Mouse (Mus musculus) CD8-positive naive resting alpha-beta T cell, adult 2 months (primary cell): Measurements from ENCODE around the gene Disp3.

ENCODE experiments used
- DNase-seq, 2 experiments: peaks; one replicate each; pipeline ENCODE4 v3.0.0; 2022; ENCODE audit warnings: low read depth in 2 of 2, low spot score in 2 of 2

Disp3 gene

DNA sequence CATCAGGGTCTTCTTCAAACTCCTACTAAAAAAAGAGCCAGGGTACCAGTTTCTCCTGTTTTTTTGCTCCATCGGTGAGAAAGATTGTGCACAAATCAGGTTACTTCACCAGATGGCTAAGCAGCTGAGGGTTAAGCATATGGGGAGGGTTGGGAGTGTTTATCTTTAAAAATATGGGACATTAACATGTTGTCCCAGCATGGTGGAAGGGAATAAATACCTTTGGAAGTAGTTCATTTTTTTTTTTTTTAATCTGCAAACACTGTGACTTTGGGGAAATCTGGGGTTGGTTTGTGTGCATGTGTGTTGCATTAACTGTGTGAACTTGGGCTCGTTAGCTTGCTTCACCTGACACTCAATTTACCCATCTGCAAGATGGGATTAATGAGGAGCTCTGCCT, 3.3 kb upstream of the Disp3 start:
- no peak for DNase-seq

DNA sequence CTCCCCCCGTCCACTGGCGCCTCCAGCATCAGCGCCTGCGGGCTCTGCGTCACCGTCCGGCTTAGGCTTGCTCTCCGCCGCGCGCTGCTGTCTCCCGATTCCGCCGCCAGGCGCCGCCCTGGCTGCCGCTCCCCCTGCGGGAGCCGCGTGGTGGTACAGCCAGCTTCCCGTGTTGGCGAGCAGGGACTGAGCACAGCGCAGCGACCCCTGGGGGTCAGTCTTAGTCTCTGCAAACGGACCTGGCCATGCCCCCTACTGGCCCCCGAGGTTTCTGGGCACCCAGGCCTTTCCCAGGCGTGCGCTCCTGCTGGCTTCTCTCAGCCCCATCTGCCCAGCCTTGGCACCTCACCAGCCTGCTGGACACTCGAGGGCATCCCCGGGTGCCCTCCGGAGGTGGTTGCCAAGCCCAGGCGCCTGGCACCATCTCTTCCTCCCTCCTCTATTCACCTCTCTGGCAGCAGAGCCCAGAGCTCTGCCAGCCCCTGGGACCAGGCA, 337 bp upstream of the Disp3 start:
- DNase-seq: peak in 1 of 2 experiments; percentile 8

DNA sequence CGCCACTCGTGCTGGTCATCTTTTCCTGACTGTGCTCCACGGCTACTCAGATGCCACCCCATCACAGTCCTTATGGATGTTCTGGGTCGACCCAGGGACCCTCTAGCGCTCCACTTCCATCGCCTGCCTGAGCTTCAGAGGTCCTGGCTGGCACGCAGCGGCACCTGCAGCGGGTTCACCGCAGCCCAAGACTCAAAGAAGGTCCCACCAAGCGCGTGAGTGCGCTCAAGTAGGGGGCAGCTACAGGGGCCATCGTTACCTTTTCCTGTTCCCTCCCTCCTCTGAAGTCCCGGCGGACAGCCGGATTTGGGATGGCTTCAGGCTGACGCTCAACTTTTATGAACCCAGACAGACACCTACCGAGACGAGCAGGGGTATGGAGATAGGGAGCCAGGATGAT, 724 bp downstream of the Disp3 start:
- DNase-seq: no peak

DNA sequence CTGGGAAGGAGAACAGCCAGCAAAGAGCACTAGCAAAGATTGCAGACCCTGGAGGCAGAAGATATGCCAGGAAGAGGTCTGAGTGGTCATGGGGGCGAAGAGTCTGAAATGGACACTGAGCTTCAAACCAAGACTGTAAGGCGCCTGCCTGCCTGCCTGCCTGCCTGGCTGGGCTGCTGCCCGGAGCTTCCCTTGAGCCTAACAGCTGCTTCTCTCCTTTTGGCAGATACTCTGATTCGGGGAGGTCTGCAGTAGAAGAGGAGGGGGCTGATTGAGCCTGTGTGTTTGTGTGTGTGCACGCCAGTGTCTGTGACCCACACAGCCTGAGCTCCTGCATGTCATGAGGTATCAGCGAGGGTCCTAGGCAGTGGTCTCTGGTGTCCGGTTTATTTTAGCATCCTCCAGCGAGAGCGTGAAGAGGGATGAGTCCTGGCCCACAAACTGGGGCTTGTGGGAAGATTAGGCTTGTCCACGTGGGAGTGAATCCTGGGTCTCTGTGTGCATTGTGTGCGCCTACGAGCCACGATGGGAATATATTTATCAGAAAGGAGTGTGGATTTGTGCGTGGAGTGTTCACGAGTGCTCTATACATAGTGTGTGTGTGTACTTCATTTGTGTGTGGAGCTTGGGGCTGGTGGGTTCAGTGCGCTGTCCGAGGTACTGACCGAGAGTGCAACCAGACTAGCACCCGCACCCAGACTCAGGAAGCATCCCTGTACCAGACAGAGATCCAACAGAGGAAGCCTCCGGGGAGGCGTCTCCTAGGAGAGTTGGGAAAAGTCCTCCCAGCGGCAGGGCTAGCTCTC, 1.3 kb downstream of the Disp3 start:
- no peak for DNase-seq

DNA sequence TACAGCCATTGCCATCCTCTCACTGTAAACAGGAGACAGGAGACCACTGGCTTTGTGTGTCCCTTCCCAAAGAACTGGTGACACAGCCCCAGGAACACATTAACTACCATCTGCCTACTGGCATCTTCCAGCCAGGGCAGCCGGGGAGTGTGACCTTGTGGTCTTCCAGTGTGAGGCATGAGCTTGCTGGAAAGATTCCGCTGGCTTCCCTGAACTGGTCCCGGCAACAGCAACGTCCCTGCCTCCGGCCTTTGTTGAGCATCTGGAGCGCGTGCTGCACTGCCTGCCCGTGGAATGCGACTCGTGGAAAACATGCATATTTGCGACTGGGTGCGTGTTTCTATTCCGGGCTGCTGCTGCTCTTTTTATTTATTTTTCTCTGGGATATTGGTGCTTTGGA, 3.5 kb downstream of the Disp3 start:
- no peak for DNase-seq

DNA sequence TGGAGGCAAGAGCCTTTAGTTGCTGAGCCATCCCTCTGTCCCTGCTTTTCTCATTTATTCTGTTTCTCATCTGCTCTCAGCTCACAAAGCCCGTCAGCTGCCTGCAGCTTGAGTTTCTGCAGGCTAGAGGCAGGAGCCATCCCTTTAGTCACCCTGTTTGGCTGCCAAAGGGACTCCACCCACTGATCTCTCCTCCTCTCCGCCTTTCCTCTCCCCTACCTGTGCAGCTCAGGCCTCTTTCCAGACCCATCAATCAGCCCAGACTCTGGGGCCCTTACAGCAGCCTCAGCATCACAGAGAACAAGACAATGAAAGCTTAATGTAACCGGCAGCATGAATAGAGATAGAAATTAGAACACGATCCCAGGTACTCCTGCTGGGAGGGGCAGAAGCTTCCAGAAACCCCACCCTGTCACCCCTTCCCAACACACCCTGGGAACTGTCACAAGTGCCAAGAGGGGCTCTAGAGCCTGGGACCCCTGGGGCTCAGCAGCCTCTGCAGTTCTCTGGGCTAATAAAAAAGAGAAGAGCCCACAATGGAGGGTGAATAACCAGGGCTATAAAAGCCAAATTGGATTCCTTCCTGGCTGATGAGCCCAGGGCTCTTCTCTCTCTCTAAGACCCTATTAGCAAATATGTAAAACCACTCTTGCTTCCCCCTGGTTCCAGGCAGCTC, 10.8 kb downstream of the Disp3 start:
- no peak for DNase-seq

DNA sequence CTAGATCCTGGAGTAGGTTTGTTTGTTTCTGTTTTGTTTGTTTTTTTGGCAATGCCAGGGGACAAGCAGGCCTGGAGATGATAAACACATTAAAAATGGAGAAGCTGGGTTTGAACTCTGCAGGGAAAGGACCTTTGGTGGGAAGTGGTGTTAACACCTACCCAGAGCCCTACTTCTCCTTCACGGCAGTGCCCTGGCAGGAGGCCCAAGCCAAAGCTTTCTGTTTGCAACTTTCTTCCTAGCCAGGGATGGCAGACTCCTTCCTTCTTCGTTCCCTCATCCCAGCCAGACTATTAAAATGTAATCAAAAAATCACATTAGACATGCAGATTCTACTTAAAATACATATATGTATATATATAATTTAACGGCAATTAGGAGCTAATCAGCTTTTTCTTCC, 13.1 kb downstream of the Disp3 start:
- no peak for DNase-seq

DNA sequence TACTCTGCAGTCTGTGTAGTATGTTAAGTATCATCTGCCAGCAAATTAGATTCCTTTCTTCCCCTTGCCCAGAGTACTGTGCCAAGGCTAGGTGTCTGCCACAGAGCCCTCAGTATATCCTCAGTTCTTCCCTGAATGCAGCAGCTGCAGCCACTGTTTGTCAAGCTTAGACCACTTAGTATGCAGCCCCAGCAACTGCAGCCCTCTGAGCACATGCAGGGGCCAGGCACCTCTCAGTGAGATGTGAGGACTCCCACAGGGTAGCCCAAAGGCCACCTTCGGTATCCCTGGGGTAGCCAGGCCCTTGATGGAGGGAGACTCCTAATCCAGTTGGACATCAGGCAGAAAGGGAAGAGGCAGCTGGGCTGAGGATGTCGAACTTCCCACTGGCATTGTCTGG, 14.5 kb downstream of the Disp3 start:
- no peak for DNase-seq

DNA sequence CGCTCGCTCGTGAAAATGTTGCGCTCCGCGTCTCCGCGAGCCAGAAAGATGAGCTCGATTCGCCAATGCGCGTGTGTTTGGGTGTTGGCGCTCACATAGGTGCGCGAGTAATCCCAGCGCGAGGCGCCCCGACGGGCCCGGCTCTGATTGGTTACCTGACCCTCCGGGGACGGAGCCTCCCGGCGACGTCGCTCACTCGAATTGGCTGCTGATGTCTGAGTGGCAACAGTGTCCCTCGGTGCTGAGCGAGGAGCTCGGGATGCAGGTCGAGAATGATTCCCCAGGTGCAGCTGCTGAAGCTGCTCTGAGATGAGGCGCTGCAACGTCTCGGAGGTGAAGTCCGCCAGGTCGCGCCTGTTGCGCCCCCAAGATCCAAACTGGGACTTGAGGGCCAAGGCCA, 16.1 kb downstream of the Disp3 start:
- no peak for DNase-seq

DNA sequence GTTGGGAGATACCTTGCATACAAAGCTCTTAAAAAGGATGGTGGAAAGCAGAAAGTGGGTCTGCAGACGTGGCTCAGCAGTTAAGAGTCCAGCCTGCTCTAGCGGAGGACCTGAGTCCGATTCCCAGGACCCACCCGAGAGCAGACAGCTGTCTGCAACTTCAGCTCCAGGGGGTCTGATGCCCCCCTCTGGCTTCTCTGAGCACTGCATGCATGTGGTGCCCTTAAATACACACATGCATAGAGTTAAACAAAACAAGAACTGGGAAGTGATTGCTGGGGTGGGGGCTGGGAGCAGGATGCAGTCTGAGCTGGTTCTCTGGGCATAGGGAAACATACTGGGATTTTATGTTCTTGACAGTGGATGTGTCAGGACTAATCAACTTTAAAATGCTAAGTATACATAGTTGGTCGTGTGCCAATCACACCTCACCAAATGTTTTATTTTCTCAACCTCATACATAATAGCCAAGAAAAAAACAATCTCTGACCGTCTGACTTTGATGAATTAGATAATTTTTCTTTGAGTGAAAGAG, 20.7 kb downstream of the Disp3 start:
- DNase-seq: no peak

DNA sequence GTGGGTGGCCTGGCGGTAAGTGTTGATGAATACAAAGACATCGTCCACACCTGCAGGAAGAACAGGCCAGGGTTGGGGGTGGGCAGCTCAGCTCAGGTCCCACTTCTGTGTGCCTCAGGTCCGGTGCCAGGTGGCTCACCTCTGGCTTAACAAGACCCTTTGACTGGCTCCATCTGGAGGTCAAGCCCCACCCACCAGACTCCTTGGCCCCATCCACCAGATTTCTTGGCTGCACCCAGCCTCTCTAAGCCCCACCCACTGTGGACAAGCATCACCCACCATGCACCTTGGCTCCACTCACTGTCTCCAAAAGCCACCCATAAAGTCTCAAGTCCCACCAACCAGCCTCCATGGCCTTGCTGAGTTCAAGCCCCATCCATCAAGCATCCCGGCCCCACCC, 27.8 kb downstream of the Disp3 start:
- DNase-seq: no peak

DNA sequence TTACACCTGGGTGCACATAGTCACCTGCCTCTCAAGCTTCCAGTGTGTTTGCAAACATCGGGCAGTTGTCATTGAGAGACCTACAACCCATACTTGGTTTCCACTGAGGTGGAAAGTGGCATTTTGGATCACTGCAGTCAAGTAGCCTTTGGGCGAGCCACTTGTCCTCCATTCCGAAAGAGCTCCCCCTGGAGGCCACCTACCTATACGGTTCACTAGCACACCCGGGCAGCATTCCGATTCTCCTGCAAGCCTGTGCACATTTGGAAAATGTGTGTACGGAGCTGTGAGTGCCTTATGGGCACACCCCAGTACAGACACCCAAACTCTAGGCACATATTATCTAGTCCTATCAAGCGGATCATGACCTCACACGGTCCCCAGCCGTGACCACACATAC, 38.4 kb downstream of the Disp3 start:
- no peak for DNase-seq

DNA sequence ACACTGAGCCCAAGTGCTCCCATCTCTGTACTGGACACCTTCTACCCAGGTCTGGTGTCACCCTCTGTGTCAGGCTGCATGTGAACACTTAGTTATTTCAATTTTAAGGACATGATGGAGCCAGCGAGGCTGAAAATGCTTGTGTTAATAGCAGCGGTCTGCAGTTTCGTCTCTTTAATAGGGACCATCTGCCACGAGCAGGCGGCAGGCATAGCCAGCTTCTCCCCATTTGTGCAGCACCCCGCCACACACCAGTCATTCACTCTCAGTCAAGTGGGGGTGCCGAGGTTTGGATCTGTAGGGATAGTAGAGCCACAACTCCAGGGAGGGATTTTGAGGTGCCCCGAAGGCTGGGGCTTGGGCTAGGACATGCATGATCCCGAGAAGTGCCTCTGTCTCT, 47.4 kb downstream of the Disp3 start:
- DNase-seq: no peak

DNA sequence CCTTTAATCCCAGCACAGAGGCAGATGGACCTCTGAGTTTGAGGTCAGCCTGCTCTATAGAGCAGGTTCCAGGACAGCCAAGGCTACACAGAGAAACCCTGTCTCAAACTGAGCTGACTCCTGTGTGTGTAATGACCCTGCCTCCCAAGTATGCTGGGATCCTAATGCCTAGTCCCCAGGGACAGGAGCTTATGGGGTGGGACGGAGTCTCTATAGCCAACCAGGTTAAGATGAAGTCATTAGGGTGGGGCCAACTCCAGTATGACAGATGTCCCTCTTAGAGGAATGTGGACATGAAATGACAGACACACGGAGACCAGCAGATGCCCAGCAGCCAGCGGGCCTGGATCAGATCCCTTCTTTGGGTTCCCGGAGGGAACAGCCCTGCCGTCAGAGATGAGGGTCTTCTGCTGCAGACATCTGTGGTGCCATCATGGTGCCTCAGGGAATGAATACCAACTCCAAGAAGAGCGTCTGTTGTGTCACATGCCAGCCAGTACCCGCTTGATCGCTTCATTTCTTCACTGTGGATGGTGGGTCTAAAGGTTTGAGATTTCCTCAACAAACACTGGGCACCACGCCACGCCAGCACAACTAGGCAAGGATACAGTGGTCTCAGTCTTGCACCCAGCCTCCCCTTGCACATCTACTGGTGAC, 48.2 kb downstream of the Disp3 start:
- no peak for DNase-seq

DNA sequence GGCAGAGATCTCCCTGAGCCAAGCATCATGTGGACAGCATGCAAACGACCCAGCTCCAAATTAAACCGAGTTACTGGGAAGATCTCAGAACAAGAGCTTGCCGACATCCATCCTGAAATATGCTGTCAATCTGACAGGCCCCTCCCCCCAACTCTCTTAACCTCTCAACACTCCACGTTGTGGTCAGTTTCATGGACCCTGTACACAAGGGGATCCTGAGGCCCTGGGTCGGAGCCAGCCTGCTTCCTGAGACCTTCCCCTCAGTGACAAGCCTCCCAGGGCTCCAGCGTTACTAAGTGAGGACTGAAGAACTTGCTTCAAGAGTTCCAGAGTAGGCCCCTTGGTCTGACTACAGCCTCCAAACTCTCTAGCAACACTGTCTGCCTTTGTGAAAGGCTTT, 48.8 kb downstream of the Disp3 start:
- DNase-seq: no peak

DNA sequence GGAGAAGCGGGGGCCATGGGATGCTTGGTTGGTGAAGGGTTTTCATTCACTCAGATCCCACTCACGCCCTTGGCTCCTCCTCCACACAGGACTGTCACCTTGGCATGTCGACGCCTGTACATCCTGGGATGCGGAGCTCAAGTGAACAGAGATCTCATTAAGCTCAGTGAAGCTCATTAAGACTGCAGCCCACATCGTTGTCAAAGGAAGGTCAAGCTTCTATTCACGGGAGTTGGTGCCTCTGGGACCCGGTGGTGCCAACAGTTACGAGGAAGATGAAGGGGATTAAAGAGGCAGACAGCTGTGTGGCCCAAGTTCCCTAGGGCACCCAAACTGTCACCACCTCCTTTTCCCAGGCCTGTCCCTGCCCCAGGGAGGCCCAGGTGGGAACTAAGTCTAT, 49.5 kb downstream of the Disp3 start:
- no peak for DNase-seq

DNA sequence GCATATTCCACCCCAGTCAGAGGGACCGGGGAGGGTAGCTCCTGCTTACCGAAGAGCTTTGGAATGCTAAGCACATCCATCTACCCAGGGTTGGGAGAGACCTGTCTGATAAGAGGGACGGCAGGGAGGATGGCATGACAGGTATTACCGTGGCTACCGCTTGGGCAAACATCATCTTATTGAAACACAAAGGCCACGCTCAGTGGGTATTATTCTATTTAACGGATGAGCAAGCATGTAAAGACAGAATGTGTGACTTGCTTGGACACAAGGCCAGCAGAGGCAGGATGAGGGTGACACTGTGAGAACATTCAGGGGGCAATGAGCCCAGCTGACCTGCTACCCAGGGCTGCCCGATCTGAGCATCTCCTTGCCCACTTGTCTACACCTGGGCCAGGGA, 51.1 kb downstream of the Disp3 start:
- no peak for DNase-seq

DNA sequence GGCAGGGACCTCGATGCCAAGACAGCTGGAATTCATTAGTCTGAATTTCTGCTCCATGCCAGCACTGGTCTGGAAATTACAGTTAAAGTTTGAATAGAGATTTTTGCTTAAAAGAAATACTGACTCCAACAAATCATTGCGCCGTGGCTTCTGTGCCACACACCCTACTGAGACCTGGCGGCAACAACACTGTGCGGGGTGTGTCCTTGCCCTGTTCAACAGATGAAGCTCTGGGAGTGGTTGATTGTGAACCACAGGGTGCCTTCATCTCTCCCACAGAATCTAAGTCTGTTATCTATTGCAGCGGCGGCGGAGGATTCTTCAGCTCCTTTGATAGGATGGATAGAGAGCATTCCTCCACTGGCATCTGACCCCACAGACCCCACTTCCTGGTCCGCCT, 54.7 kb downstream of the Disp3 start:
- no peak for DNase-seq

DNA sequence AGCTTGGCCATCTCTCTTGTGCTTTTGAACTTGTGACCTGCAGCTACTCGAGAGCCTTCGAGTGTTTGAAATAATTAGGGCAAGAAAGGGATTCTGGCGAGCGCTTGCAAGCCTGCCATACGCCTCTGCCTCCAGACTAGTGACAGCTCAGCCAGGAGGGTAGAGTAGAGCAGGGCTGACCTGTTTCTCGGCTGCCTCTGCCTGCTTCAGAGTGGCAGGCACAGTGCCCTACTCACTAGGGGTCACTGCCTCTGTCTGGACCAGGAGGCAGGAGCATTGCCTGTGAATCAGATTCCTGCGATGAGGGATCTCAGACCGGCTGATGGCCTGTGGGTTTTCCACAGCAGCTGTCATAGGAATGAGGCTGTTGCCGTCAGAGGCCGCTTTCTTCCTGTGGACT, 55.1 kb downstream of the Disp3 start:
- no peak for DNase-seq

DNA sequence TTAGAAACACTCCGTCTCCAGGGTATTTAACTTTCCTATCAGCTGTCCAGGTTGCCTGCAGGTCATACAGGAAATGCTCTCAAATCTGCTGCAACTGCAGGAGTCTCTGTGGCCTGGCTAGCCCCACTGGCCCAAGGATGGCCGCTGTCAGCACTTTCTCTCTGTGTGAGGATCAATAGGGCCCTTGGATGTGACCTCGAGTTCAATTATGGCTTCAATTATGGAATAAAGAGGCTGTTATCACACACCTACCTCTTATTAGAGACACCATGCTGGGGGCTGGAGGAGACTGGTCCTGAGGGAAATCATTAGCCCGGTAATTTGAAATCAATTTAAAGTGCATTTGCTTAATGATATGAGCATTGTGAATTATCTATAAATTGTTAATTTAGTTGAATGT, 55.6 kb downstream of the Disp3 start:
- no peak for DNase-seq

DNA sequence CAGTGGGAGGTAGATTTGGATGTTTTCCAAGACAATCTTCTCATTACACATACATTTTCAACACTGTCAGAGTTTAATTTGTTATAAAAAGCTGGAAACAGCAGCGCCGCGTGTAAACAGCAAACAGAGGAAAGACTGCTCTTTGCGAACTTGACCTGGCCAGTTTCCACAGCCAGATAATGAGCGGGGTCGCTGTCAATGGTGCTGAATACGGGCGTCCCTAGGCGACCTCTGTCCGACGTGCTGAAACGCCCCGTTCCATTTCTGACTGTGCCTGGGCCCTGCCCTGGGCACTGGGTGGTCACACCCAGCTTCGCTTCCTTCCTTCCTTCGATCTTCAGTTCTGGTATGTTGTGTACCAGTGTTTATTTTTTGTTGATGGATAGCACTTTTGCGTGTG, 58.1 kb downstream of the Disp3 start:
- DNase-seq: no peak

DNA sequence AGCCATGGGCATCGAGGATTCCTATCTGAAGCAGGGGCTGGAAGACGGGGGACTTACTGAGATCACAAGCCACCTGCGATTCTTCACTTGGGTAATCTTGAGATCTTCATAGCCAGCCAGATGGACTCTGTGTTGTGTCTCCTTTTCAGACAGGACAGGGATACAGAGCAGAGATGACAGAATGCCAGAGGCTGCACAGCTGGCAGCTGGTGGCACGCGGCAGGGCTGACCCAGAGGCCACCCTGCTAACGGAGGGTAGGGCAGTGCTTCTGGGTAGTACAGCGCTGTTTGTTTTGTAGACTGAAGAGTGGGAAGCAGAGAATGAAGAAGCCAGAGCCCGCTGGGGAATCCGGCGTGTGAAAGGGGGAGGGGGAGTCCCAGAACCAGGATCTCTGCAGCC, 64.8 kb downstream of the Disp3 start:
- DNase-seq: no peak
